Mouse (Mus musculus): ENCODE measurements around the gene Bag6. TPM values are rescaled to one million over a fixed set of nuclear protein-coding genes. Genes with fewer than 3 reads are reported as not detected.

Gene Bag6
- polyA plus RNA-seq, 1 experiment from 2014 or later, result 63.3 TPM

DNA sequence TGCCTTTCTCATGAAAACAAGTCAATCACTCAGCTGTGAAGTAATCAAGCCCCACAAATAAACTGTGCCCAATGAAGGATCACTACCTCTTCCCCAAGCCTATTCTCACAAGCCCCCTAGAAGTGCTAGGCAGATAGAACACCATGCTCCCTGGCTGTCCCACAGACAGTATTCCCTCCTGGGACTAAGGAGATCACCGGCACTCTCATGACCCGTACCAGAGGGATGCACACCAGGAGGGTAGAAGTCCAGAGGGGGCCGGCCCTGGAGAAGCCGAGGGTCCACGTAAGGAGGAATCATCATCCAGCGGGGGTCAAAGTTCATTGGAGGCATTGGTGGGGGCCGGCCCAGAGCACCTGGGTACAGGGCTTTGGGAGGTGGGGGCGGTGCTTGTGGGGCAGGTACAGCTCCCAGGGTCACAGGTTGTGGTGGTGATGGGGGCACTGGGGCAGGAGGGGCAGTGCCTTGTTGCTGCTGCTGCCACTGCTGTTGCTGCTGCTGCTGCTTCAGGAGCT, 22.7 kb downstream of the Bag6 start:
- Histone ChIP-seq H3K4me3 (ENCODE audit: control insufficient read depth in 1 of 2, insufficient read depth in 1 of 2, low read depth in 1 of 2, low read length in 2 of 2) (no peak overlapping the region), H3K4me2 (ENCODE audit: low read length) (no peak overlapping the region), H3K36me3 (ENCODE audit: control insufficient read depth, insufficient read depth, low read length) (peaks cover 95% of the 10 kb centered on the region), H3K4me1 (ENCODE audit: control insufficient read depth in 2 of 2, insufficient read depth in 2 of 2, low read length in 2 of 2) (peaks cover 3 to 14% of the 10 kb centered on the region in 2 experiments), H3K9ac (ENCODE audit: low read length) (no peak overlapping the region), H3K27ac (replicated peaks in 1 of 2; ENCODE audit: control insufficient read depth in 1 of 2, insufficient read depth in 1 of 2, low read depth in 2 of 2, low read length in 2 of 2) (no peak overlapping the region), H3K9me3 (ENCODE audit: control insufficient read depth, low read length) (no peaks in the 10 kb centered on the region), H3K27me3 (ENCODE audit: control insufficient read depth, insufficient read depth, low read length) (no peaks in the 10 kb centered on the region)
- ATAC-seq (ENCODE audit: insufficient number of reproducible peaks, insufficient read depth, low FRiP score, low read depth), result no peak
- 90% methylated on average over 8 of the region's 8 CpGs for WGBS

DNA sequence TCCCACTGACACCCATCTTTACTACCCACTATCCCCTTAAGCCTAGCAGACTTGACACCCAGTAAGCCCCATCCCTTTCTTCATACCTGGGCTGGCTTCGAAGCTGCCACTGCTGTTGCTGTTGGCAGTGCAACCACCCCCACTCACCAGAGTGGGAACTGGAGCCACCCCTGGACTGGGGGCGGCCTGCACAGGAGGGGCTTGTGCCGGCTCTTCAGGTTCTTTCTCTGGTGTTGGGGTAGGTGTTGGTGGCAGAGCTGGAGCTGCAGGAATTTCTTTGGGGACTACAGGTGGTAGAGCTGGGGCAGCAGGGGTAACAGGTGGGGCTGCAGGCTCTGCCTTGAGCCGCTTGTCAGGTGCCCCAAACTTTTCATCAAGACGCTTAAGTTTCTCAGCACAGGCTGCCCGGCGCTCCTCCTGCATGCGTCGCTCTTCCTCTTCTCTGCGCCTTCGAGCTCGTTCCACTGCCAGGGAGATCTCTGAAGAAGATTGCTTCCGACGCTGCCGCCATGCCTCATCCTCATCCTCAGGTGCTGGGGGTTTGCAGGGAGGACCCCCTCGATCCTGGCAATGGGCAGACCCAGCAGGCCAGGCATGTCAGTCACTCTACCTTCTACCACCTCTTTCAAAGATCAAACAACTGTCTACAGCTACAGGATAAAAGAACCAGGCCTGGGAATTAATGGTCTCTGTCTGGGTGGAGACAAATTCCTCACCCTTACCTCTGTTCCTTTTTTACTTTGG, 24.0 kb downstream of the Bag6 start:
- H3K9me3 ChIP-seq (ENCODE audit: control insufficient read depth, low read length), result no peaks in the 10 kb centered on the region
- WGBS, result 92% methylated on average over 16 of the region's 16 CpGs

GRCm38 (mm10) chr17:35159638-35160037, 24.7 kb downstream of the Bag6 start:
- Histone ChIP-seq H3K27ac (replicated peaks in 1 of 2; ENCODE audit: control insufficient read depth in 1 of 2, insufficient read depth in 1 of 2, low read depth in 2 of 2, low read length in 2 of 2) (no peak overlapping the region), H3K27me3 (ENCODE audit: control insufficient read depth, insufficient read depth, low read length) (no peaks in the 10 kb centered on the region), H3K36me3 (ENCODE audit: control insufficient read depth, insufficient read depth, low read length) (peaks cover 76% of the 10 kb centered on the region), H3K4me3 (ENCODE audit: control insufficient read depth in 1 of 2, insufficient read depth in 1 of 2, low read depth in 1 of 2, low read length in 2 of 2) (no peak overlapping the region), H3K4me2 (ENCODE audit: low read length) (no peak overlapping the region), H3K9ac (ENCODE audit: low read length) (no peak overlapping the region), H3K9me3 (ENCODE audit: control insufficient read depth, low read length) (no peaks in the 10 kb centered on the region), H3K4me1 (ENCODE audit: control insufficient read depth in 2 of 2, insufficient read depth in 2 of 2, low read length in 2 of 2) (peaks cover 5 to 23% of the 10 kb centered on the region in 2 experiments)
- ATAC-seq (ENCODE audit: insufficient number of reproducible peaks, insufficient read depth, low FRiP score, low read depth), result no peak
- 84% methylated on average over 7 of the region's 7 CpGs for WGBS

More for the DNA sequence above, 24.0 kb downstream of the Bag6 start:
- H3K9ac ChIP-seq (ENCODE audit: low read length), result no peak overlapping the region
- H3K36me3 ChIP-seq (ENCODE audit: control insufficient read depth, insufficient read depth, low read length), result peaks cover 82% of the 10 kb centered on the region
- H3K4me3 ChIP-seq (ENCODE audit: control insufficient read depth in 1 of 2, insufficient read depth in 1 of 2, low read depth in 1 of 2, low read length in 2 of 2), result no peak overlapping the region
- H3K27ac ChIP-seq (replicated peaks in 1 of 2; ENCODE audit: control insufficient read depth in 1 of 2, insufficient read depth in 1 of 2, low read depth in 2 of 2, low read length in 2 of 2), result no peak overlapping the region
- ATAC-seq (ENCODE audit: insufficient number of reproducible peaks, insufficient read depth, low FRiP score, low read depth), result no peak
- H3K4me1 ChIP-seq (ENCODE audit: control insufficient read depth in 2 of 2, insufficient read depth in 2 of 2, low read length in 2 of 2), result peaks cover 5 to 23% of the 10 kb centered on the region in 2 experiments
- H3K4me2 ChIP-seq (ENCODE audit: low read length), result no peak overlapping the region
- no peaks in the 10 kb centered on the region for H3K27me3 ChIP-seq (ENCODE audit: control insufficient read depth, insufficient read depth, low read length)

DNA sequence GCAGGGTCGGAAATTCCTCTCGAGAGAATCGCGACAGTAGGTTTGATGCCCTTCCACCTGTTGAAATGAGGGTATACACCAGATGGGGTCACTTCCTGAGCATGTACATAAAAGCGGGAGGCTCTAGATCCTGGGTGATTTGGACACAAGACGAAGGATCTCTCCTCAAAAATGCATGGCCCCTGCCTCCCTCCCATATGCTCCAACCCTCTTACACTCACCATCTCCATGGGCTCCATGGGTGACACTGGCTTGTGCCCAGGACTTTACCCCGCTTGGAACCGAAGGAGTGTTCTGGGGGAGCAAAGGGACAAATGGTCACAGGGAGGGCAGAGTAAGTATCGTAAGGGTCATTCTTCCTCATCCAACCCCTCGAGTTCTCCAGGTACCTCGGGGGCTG, 26.4 kb downstream of the Bag6 start:
- no peak for ATAC-seq (ENCODE audit: insufficient number of reproducible peaks, insufficient read depth, low FRiP score, low read depth)
- no peaks in the 10 kb centered on the region for H3K27me3 ChIP-seq (ENCODE audit: control insufficient read depth, insufficient read depth, low read length)
- H3K4me1 ChIP-seq (ENCODE audit: control insufficient read depth in 2 of 2, insufficient read depth in 2 of 2, low read length in 2 of 2), result peaks cover 10 to 31% of the 10 kb centered on the region in 2 experiments
- H3K4me2 ChIP-seq (ENCODE audit: low read length), result no peak overlapping the region
- H3K9ac ChIP-seq (ENCODE audit: low read length), result peak overlapping the region; percentile 5; the same call in 1 of the 2 replicates
- H3K36me3 ChIP-seq (ENCODE audit: control insufficient read depth, insufficient read depth, low read length), result peaks cover 58% of the 10 kb centered on the region
- WGBS, result 77% methylated on average over 11 of the region's 11 CpGs
- no peak overlapping the region for H3K27ac ChIP-seq (replicated peaks in 1 of 2; ENCODE audit: control insufficient read depth in 1 of 2, insufficient read depth in 1 of 2, low read depth in 2 of 2, low read length in 2 of 2)
- no peaks in the 10 kb centered on the region for H3K9me3 ChIP-seq (ENCODE audit: control insufficient read depth, low read length)
- no peak overlapping the region for H3K4me3 ChIP-seq (ENCODE audit: control insufficient read depth in 1 of 2, insufficient read depth in 1 of 2, low read depth in 1 of 2, low read length in 2 of 2)

- Histone ChIP-seq H3K4me3 (ENCODE audit: control insufficient read depth in 1 of 2, insufficient read depth in 1 of 2, low read depth in 1 of 2, low read length in 2 of 2) (peak overlapping the region in 1 of 2 experiments; percentile 100; a peak in 3 of 4 replicates), H3K4me1 (ENCODE audit: control insufficient read depth in 2 of 2, insufficient read depth in 2 of 2, low read length in 2 of 2) (peaks cover 10 to 31% of the 10 kb centered on the region in 2 experiments), H3K36me3 (ENCODE audit: control insufficient read depth, insufficient read depth, low read length) (peaks cover 51% of the 10 kb centered on the region), H3K27me3 (ENCODE audit: control insufficient read depth, insufficient read depth, low read length) (no peaks in the 10 kb centered on the region), H3K27ac (replicated peaks in 1 of 2; ENCODE audit: control insufficient read depth in 1 of 2, insufficient read depth in 1 of 2, low read depth in 2 of 2, low read length in 2 of 2) (no peak overlapping the region), H3K9me3 (ENCODE audit: control insufficient read depth, low read length) (no peaks in the 10 kb centered on the region), H3K4me2 (ENCODE audit: low read length) (peak overlapping the region; percentile 85), H3K9ac (ENCODE audit: low read length) (peak overlapping the region; percentile 5; the same call in 1 of the 2 replicates)
- ATAC-seq (ENCODE audit: insufficient number of reproducible peaks, insufficient read depth, low FRiP score, low read depth), result no peak
- 68% methylated on average over 14 of the region's 14 CpGs for WGBS
Observed at GRCm38 (mm10) chr17:35162121-35162520, 27.1 kb downstream of the Bag6 start.

DNA sequence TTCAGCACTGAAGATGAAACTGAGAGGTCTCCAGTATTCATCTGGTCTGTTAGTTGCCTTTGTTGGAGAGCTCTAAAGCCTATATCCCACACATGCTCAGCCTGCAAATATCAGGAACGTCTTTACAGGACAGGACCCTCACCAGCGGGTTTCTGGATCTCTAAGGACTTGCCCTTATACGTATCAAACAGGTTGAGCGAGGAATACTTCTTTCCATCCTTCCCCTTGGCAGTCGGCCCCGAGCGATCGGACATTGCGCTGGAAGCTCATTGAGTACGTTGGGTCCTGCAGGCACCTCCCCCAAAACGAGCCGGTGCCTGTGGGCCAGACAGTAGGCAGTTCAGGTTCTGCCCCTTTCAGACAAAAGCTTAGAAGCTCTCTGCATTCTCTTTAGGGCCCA, 27.8 kb downstream of the Bag6 start:
- Histone ChIP-seq H3K27ac (replicated peaks in 1 of 2; ENCODE audit: control insufficient read depth in 1 of 2, insufficient read depth in 1 of 2, low read depth in 2 of 2, low read length in 2 of 2) (no peak overlapping the region; a peak in 1 of 4 replicates), H3K9ac (ENCODE audit: low read length) (peak overlapping the region; percentile 100), H3K4me1 (ENCODE audit: control insufficient read depth in 2 of 2, insufficient read depth in 2 of 2, low read length in 2 of 2) (peaks cover 10 to 31% of the 10 kb centered on the region in 2 experiments), H3K9me3 (ENCODE audit: control insufficient read depth, low read length) (no peaks in the 10 kb centered on the region), H3K4me3 (ENCODE audit: control insufficient read depth in 1 of 2, insufficient read depth in 1 of 2, low read depth in 1 of 2, low read length in 2 of 2) (peak overlapping the region; percentile 94 to 100), H3K4me2 (ENCODE audit: low read length) (peak overlapping the region; percentile 85), H3K36me3 (ENCODE audit: control insufficient read depth, insufficient read depth, low read length) (peaks cover 45% of the 10 kb centered on the region), H3K27me3 (ENCODE audit: control insufficient read depth, insufficient read depth, low read length) (no peaks in the 10 kb centered on the region)
- no peak for ATAC-seq (ENCODE audit: insufficient number of reproducible peaks, insufficient read depth, low FRiP score, low read depth)
- 36% methylated on average over 12 of the region's 12 CpGs for WGBS

GRCm38 (mm10) chr17:35163326-35164081, 28.5 kb downstream of the Bag6 start:
- Histone ChIP-seq H3K27ac (replicated peaks in 1 of 2; ENCODE audit: control insufficient read depth in 1 of 2, insufficient read depth in 1 of 2, low read depth in 2 of 2, low read length in 2 of 2) (peak overlapping the region; percentile 86 to 99), H3K4me3 (ENCODE audit: control insufficient read depth in 1 of 2, insufficient read depth in 1 of 2, low read depth in 1 of 2, low read length in 2 of 2) (peak overlapping the region; percentile 94 to 100), H3K4me1 (ENCODE audit: control insufficient read depth in 2 of 2, insufficient read depth in 2 of 2, low read length in 2 of 2) (peaks cover 10 to 31% of the 10 kb centered on the region in 2 experiments), H3K36me3 (ENCODE audit: control insufficient read depth, insufficient read depth, low read length) (peaks cover 37% of the 10 kb centered on the region), H3K4me2 (ENCODE audit: low read length) (peak overlapping the region; percentile 85), H3K9ac (ENCODE audit: low read length) (peak overlapping the region; percentile 100), H3K27me3 (ENCODE audit: control insufficient read depth, insufficient read depth, low read length) (no peaks in the 10 kb centered on the region), H3K9me3 (ENCODE audit: control insufficient read depth, low read length) (no peaks in the 10 kb centered on the region)
- no peak for ATAC-seq (ENCODE audit: insufficient number of reproducible peaks, insufficient read depth, low FRiP score, low read depth)
- 6% methylated on average over 8 of the region's 8 CpGs for WGBS
